Mouse (Mus musculus): ENCODE measurements around the gene Rnf113a2. TPM values are rescaled to one million over a fixed set of nuclear protein-coding genes. Genes with fewer than 3 reads are reported as not detected.

The Rnf113a2 gene
- polyA plus RNA-seq, 1 experiment from 2014 or later, result 19.5 TPM

- no peak for ATAC-seq (ENCODE audit: extremely low read depth, insufficient number of reproducible peaks, low FRiP score, low TSS enrichment)
- Histone ChIP-seq H3K4me3 (no peak overlapping the region), H3K27ac (replicated peaks) (no peak overlapping the region), H3K27me3 (replicated peaks) (no peaks in the 10 kb centered on the region), H3K36me3 (peaks cover 21% of the 10 kb centered on the region), H3K9me3 (no peaks in the 10 kb centered on the region), H3K9ac (no peak overlapping the region), H3K4me2 (no peak overlapping the region), H3K4me1 (peaks cover 9% of the 10 kb centered on the region; the same call in 1 of the 2 replicates)
- 84% methylated on average over 14 of the region's 14 CpGs for WGBS
Observed at GRCm38 (mm10) chr12:84396947-84397679, 19.9 kb upstream of the Rnf113a2 start.

- Histone ChIP-seq H3K36me3 (peaks cover 17% of the 10 kb centered on the region), H3K27ac (replicated peaks) (no peak overlapping the region), H3K4me1 (peaks cover 9% of the 10 kb centered on the region; the same call in 1 of the 2 replicates), H3K27me3 (replicated peaks) (no peaks in the 10 kb centered on the region), H3K9ac (no peak overlapping the region), H3K4me2 (no peak overlapping the region), H3K9me3 (no peaks in the 10 kb centered on the region), H3K4me3 (no peak overlapping the region)
- no peak for ATAC-seq (ENCODE audit: extremely low read depth, insufficient number of reproducible peaks, low FRiP score, low TSS enrichment)
Observed at GRCm38 (mm10) chr12:84397685-84398084, 19.3 kb upstream of the Rnf113a2 start.

- Histone ChIP-seq H3K4me2 (no peak overlapping the region), H3K9ac (no peak overlapping the region), H3K4me1 (peaks cover 14% of the 10 kb centered on the region), H3K27ac (replicated peaks) (no peak overlapping the region), H3K36me3 (peaks cover 11% of the 10 kb centered on the region), H3K9me3 (no peaks in the 10 kb centered on the region), H3K27me3 (replicated peaks) (no peaks in the 10 kb centered on the region), H3K4me3 (no peak overlapping the region)
- WGBS, result 80% methylated on average over 5 of the region's 5 CpGs
- no peak for ATAC-seq (ENCODE audit: extremely low read depth, insufficient number of reproducible peaks, low FRiP score, low TSS enrichment)
Observed at GRCm38 (mm10) chr12:84398629-84399028, 18.4 kb upstream of the Rnf113a2 start.

GRCm38 (mm10) chr12:84399135-84399534, 17.9 kb upstream of the Rnf113a2 start:
- ATAC-seq (ENCODE audit: extremely low read depth, insufficient number of reproducible peaks, low FRiP score, low TSS enrichment), result no peak
- Histone ChIP-seq H3K27me3 (replicated peaks) (no peaks in the 10 kb centered on the region), H3K9ac (no peak overlapping the region), H3K4me1 (peaks cover 14% of the 10 kb centered on the region), H3K9me3 (no peaks in the 10 kb centered on the region), H3K4me3 (no peak overlapping the region), H3K4me2 (no peak overlapping the region), H3K36me3 (peaks cover 8% of the 10 kb centered on the region), H3K27ac (replicated peaks) (no peak overlapping the region)
- 78% methylated on average over 9 of the region's 9 CpGs for whole genome bisulfite sequencing

- Histone ChIP-seq H3K9me3 (no peaks in the 10 kb centered on the region), H3K4me3 (no peak overlapping the region), H3K4me2 (no peak overlapping the region), H3K9ac (0 out of 2 replicates have a peak overlapping the region, but pooled peaks have one; percentile 2), H3K36me3 (peaks cover 8% of the 10 kb centered on the region), H3K27me3 (replicated peaks) (no peaks in the 10 kb centered on the region), H3K27ac (replicated peaks) (no peak overlapping the region), H3K4me1 (peaks cover 14% of the 10 kb centered on the region)
- WGBS, result 64% methylated on average over 9 of the region's 9 CpGs
- no peak for ATAC-seq (ENCODE audit: extremely low read depth, insufficient number of reproducible peaks, low FRiP score, low TSS enrichment)
Observed at GRCm38 (mm10) chr12:84399663-84400062, 17.3 kb upstream of the Rnf113a2 start.

GRCm38 (mm10) chr12:84400068-84400467, 16.9 kb upstream of the Rnf113a2 start:
- Histone ChIP-seq H3K27ac (replicated peaks) (no peak overlapping the region), H3K4me3 (no peak overlapping the region)
- WGBS, result 69% methylated on average over 3 of the region's 3 CpGs

GRCm38 (mm10) chr12:84400653-84401052, 16.3 kb upstream of the Rnf113a2 start:
- Histone ChIP-seq H3K36me3 (peaks cover 5% of the 10 kb centered on the region), H3K4me1 (peaks cover 14% of the 10 kb centered on the region), H3K9me3 (no peaks in the 10 kb centered on the region), H3K9ac (no peak overlapping the region), H3K27me3 (replicated peaks) (no peaks in the 10 kb centered on the region), H3K4me2 (no peak overlapping the region), H3K27ac (replicated peaks) (no peak overlapping the region), H3K4me3 (no peak overlapping the region)
- no peak for ATAC-seq (ENCODE audit: extremely low read depth, insufficient number of reproducible peaks, low FRiP score, low TSS enrichment)
- 53% methylated on average over 3 of the region's 3 CpGs for WGBS

More at GRCm38 (mm10) chr12:84400068-84400467, 16.9 kb upstream of the Rnf113a2 start:
- Histone ChIP-seq H3K36me3 (peaks cover 8% of the 10 kb centered on the region), H3K9ac (0 out of 2 replicates have a peak overlapping the region, but pooled peaks have one; percentile 2), H3K4me1 (peaks cover 14% of the 10 kb centered on the region), H3K9me3 (no peaks in the 10 kb centered on the region), H3K27me3 (replicated peaks) (no peaks in the 10 kb centered on the region), H3K4me2 (no peak overlapping the region)
- no peak for ATAC-seq (ENCODE audit: extremely low read depth, insufficient number of reproducible peaks, low FRiP score, low TSS enrichment)

GRCm38 (mm10) chr12:84402923-84403322, 14.1 kb upstream of the Rnf113a2 start:
- Histone ChIP-seq H3K9me3 (no peaks in the 10 kb centered on the region), H3K4me3 (no peak overlapping the region), H3K4me2 (no peak overlapping the region), H3K9ac (no peak overlapping the region), H3K27ac (replicated peaks) (no peak overlapping the region), H3K36me3 (peaks cover 5% of the 10 kb centered on the region; the same call in 1 of the 2 replicates), H3K27me3 (replicated peaks) (no peaks in the 10 kb centered on the region), H3K4me1 (peaks cover 18% of the 10 kb centered on the region)
- no peak for ATAC-seq (ENCODE audit: extremely low read depth, insufficient number of reproducible peaks, low FRiP score, low TSS enrichment)
- 42% methylated on average over 9 of the region's 9 CpGs for WGBS

- Histone ChIP-seq H3K4me1 (peaks cover 22% of the 10 kb centered on the region), H3K4me3 (no peak overlapping the region), H3K27ac (replicated peaks) (no peak overlapping the region), H3K27me3 (replicated peaks) (no peaks in the 10 kb centered on the region), H3K9me3 (no peaks in the 10 kb centered on the region), H3K9ac (no peak overlapping the region), H3K36me3 (peaks cover 5% of the 10 kb centered on the region; the same call in 1 of the 2 replicates), H3K4me2 (no peak overlapping the region)
- 90% methylated on average over 6 of the region's 6 CpGs for WGBS
- ATAC-seq (ENCODE audit: extremely low read depth, insufficient number of reproducible peaks, low FRiP score, low TSS enrichment), result no peak
Observed at GRCm38 (mm10) chr12:84404541-84404940, 12.5 kb upstream of the Rnf113a2 start.

- peaks cover 16% of the 10 kb centered on the region for H3K4me1 ChIP-seq
- peaks cover 5% of the 10 kb centered on the region; the same call in 1 of the 2 replicates for H3K36me3 ChIP-seq
- no peak overlapping the region for H3K4me3 ChIP-seq
- no peak overlapping the region for H3K27ac ChIP-seq (replicated peaks)
- no peak overlapping the region for H3K9ac ChIP-seq
- no peak for ATAC-seq (ENCODE audit: extremely low read depth, insufficient number of reproducible peaks, low FRiP score, low TSS enrichment)
- WGBS, result 56% methylated on average over 4 of the region's 4 CpGs
- no peaks in the 10 kb centered on the region for H3K9me3 ChIP-seq
- no peaks in the 10 kb centered on the region; the same call in 1 of the 2 replicates for H3K27me3 ChIP-seq (replicated peaks)
- no peak overlapping the region for H3K4me2 ChIP-seq
Observed at GRCm38 (mm10) chr12:84407259-84407658, 9.7 kb upstream of the Rnf113a2 start.

GRCm38 (mm10) chr12:84407874-84408818, 8.8 kb upstream of the Rnf113a2 start:
- H3K9me3 ChIP-seq, result no peaks in the 10 kb centered on the region
- H3K27ac ChIP-seq (replicated peaks), result peak overlapping the region; percentile 91
- H3K4me1 ChIP-seq, result peaks cover 12% of the 10 kb centered on the region
- H3K27me3 ChIP-seq (replicated peaks), result no peaks in the 10 kb centered on the region; the same call in 1 of the 2 replicates
- ATAC-seq (ENCODE audit: extremely low read depth, insufficient number of reproducible peaks, low FRiP score, low TSS enrichment), result peak; percentile 55
- H3K4me2 ChIP-seq, result peak overlapping the region; percentile 83
- 1% methylated on average over 41 of the region's 52 CpGs for WGBS
- peak overlapping the region; percentile 91 for H3K4me3 ChIP-seq
- peak overlapping the region; percentile 90 for H3K9ac ChIP-seq
- peaks cover 5% of the 10 kb centered on the region; the same call in 1 of the 2 replicates for H3K36me3 ChIP-seq

Measured in heart, embryonic 13.5 days (tissue).